Mouse (Mus musculus): ENCODE measurements at regions not wholly inside any gene's neighbourhood (a gene's known extent, or its start where the extent isn't known, plus 50 kb on each side); places are given as distances from the start of the nearest gene placed in this dataset.

DNA sequence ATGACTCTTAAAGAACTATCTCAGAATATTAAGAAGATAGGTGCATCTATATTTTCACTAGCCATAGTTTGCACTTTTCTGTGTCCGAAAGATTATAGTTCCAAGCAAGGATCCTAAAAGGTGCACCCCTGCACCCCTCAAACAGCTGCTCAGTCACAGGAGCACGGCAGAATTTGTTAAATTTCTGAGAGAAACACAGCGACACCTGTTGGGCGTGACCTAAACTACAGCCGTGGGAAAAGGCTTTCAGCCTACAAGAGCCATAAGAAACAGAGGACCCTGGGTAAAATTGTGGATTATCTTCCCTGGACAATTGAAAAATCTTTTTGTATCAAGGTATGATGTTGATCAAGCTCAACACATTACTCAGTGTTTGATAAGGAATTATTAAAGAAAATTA, 214.7 kb upstream of the Pmfbp1 start:
- no peak for TF ChIP-seq POLR2A (IDR thresholded peaks at IDR 0.05; ENCODE audit: borderline replicate concordance, extremely low read depth, low read depth, low read length)
- peak; percentile 37 for TF ChIP-seq CTCF (IDR thresholded peaks at IDR 0.05; ENCODE audit: insufficient read depth, low read length)

All from lung, adult 2 months (tissue).